9 mouse cellular contexts compared by ENCODE assay signal in genomic region chr2:3089274-3089673, GRCm38 (mm10). TPM values are rescaled to one million over a fixed set of nuclear protein-coding genes. Genes with fewer than 3 reads are reported as not detected.
DNase-seq lines count a peak whose midpoint lies in the region; ATAC-seq and TF ChIP-seq lines count a peak whose summit lies in the region.
"Had no signal": no experiment of that assay in that cellular context is flagged by ENCODE, and none has a peak within 500 bp of the region (broad histone marks: within the 10 kb centered on the region; RNA-seq: fewer than 3 reads in every experiment).

No protein-coding gene starts in this region.

- no peak overlapping the region for H3K4me3 ChIP-seq in heart, adult 2 months
- no peak overlapping the region for H3K4me3 ChIP-seq in heart, embryonic 12.5 days
- H3K4me3 ChIP-seq in liver, adult 2 months (ENCODE audit: insufficient read depth, low read depth, low read length) = no peak overlapping the region
- no peak overlapping the region for H3K4me3 ChIP-seq in liver, embryonic 11.5 days (ENCODE audit: low read depth, low read length)
- H3K4me3 ChIP-seq: neural tube, embryonic 12.5 days had no signal

- no peak overlapping the region for H3K9ac ChIP-seq in heart, adult 2 months (ENCODE audit: low read depth, low read length)
- H3K9ac ChIP-seq in heart, embryonic 12.5 days = no peak overlapping the region
- H3K9ac ChIP-seq in liver, adult 2 months (ENCODE audit: low read depth, low read length) = no peak overlapping the region
- H3K9ac ChIP-seq in liver, embryonic 11.5 days (ENCODE audit: low read depth, low read length) = no peak overlapping the region
- H3K9ac ChIP-seq: neural tube, embryonic 12.5 days had no signal

- TF ChIP-seq POLR2A in heart, adult 2 months (IDR thresholded peaks at IDR 0.05; ENCODE audit: insufficient read depth, low read depth, low read length) = no peak
- no peak for TF ChIP-seq POLR2A in liver, adult 2 months (IDR thresholded peaks at IDR 0.05; ENCODE audit: extremely low read depth, insufficient read depth, low read length)

- no peaks in the 10 kb centered on the region for H3K9me3 ChIP-seq in heart, embryonic 12.5 days (replicated peaks)
- H3K9me3 ChIP-seq in liver, embryonic 11.5 days (ENCODE audit: control insufficient read depth, low read length) = no peaks in the 10 kb centered on the region
- H3K9me3 ChIP-seq: neural tube, embryonic 12.5 days had no signal

- TF ChIP-seq CTCF in heart, adult 2 months (IDR thresholded peaks at IDR 0.05) = peak; percentile 85
- TF ChIP-seq CTCF in liver, adult 2 months (IDR thresholded peaks at IDR 0.05; ENCODE audit: low read depth, low read length) = peak; percentile 37; the same call in 1 of the 2 replicates

- H3K79me2 ChIP-seq in heart, adult 2 months (replicated peaks; ENCODE audit: control insufficient read depth, insufficient read depth, low read length) = no peaks in the 10 kb centered on the region
- no peaks in the 10 kb centered on the region for H3K79me2 ChIP-seq in liver, adult 2 months (ENCODE audit: control insufficient read depth, insufficient read depth, low read length)

- WGBS in heart, adult 2 months = 17% methylated on average over 1 of the region's 1 CpGs
- 13% methylated on average over 1 of the region's 1 CpGs for WGBS in heart, embryonic 12.5 days
- WGBS in liver, adult 2 months = 18% methylated on average over 1 of the region's 1 CpGs
- WGBS in liver, embryonic 11.5 days = 15% methylated on average over 1 of the region's 1 CpGs

- H3K4me1 ChIP-seq in heart, adult 2 months (ENCODE audit: control insufficient read depth, insufficient read depth, low read length) = no peaks in the 10 kb centered on the region
- no peaks in the 10 kb centered on the region for H3K4me1 ChIP-seq in heart, embryonic 12.5 days (replicated peaks)
- no peaks in the 10 kb centered on the region for H3K4me1 ChIP-seq in liver, adult 2 months (ENCODE audit: control insufficient read depth, insufficient read depth, low read length)
- no peaks in the 10 kb centered on the region for H3K4me1 ChIP-seq in liver, embryonic 11.5 days (replicated peaks; ENCODE audit: control insufficient read depth, insufficient read depth, low read length)
- H3K4me1 ChIP-seq: neural tube, embryonic 12.5 days had no signal

- no peak overlapping the region for H3K27ac ChIP-seq in heart, adult 2 months
- H3K27ac ChIP-seq in heart, embryonic 12.5 days (ENCODE audit: poor library complexity, severe bottlenecking) = no peak overlapping the region
- H3K27ac ChIP-seq in liver, adult 2 months (replicated peaks; ENCODE audit: insufficient read depth, low read depth, low read length) = no peak overlapping the region
- no peak overlapping the region for H3K27ac ChIP-seq in liver, embryonic 11.5 days (ENCODE audit: low read depth, low read length)
- H3K27ac ChIP-seq: neural tube, embryonic 12.5 days had no signal

- no peaks in the 10 kb centered on the region for H3K27me3 ChIP-seq in heart, adult 2 months (ENCODE audit: control insufficient read depth, insufficient read depth, low read length)
- no peaks in the 10 kb centered on the region for H3K27me3 ChIP-seq in heart, embryonic 12.5 days (replicated peaks)
- H3K27me3 ChIP-seq in liver, adult 2 months (ENCODE audit: control insufficient read depth, insufficient read depth, low read length) = no peaks in the 10 kb centered on the region
- H3K27me3 ChIP-seq in liver, embryonic 11.5 days (replicated peaks; ENCODE audit: control insufficient read depth, insufficient read depth, low read length) = no peaks in the 10 kb centered on the region
- H3K27me3 ChIP-seq: neural tube, embryonic 12.5 days had no signal

- peaks cover 2% of the 10 kb centered on the region; the same call in 1 of the 2 replicates for H3K36me3 ChIP-seq in heart, adult 2 months (ENCODE audit: control insufficient read depth, insufficient read depth, low read length)
- no peaks in the 10 kb centered on the region for H3K36me3 ChIP-seq in heart, embryonic 12.5 days
- H3K36me3 ChIP-seq in liver, adult 2 months (ENCODE audit: control insufficient read depth, insufficient read depth, low read length) = no peaks in the 10 kb centered on the region
- no peaks in the 10 kb centered on the region for H3K36me3 ChIP-seq in liver, embryonic 11.5 days (ENCODE audit: control insufficient read depth, insufficient read depth, low read length)
- H3K36me3 ChIP-seq: neural tube, embryonic 12.5 days had no signal

- H3K4me2 ChIP-seq in heart, embryonic 12.5 days = no peak overlapping the region
- no peak overlapping the region for H3K4me2 ChIP-seq in liver, embryonic 11.5 days
- H3K4me2 ChIP-seq: neural tube, embryonic 12.5 days had no signal

- ATAC-seq in heart, embryonic 12.5 days (ENCODE audit: insufficient number of reproducible peaks, low FRiP score) = no peak
- no peak for ATAC-seq in liver, embryonic 11.5 days (replicated peaks; ENCODE audit: low FRiP score)

- TF ChIP-seq EP300 in heart, adult 2 months (IDR thresholded peaks at IDR 0.05; ENCODE audit: insufficient read depth, low read depth, low read length) = no peak

- DNase-seq in heart, adult 2 months = no peak
- peak; percentile 14 for DNase-seq in liver, adult 2 months (ENCODE audit: extremely low read depth, low read depth, low spot score)
- no peak for DNase-seq in liver, embryonic 11.5 days (ENCODE audit: low spot score)
- DNase-seq in R1 (ENCODE audit: low read depth, low spot score) = peak; percentile 16
- DNase-seq in retina, adult 2 months (ENCODE audit: low read depth, low spot score) = peak; percentile 11
- no peak for DNase-seq in thymus, adult 18-20 months
- DNase-seq: layer of hippocampus, postnatal 36 days had no signal

- intact Hi-C loops in heart, adult 2 months (cut with DNase I) = loop anchor here (1.0 to 2.0 kb wide), 2 partner anchors 140 to 238 kb away; no protein-coding TSS in a partner anchor

RNA-seq across cellular contexts. Expression of gene Fam171a1, which starts 24.8 kb away (rescaled TPM):
- total RNA-seq in heart, adult 2 months (2021) = 10 to 100 TPM; 14.1 to 14.3 TPM
- 10.8 and 19.2 TPM in 2 replicates for polyA plus RNA-seq in heart, adult 2 months (2012; rRNA removed)
- 32.8 and 34.3 TPM in 2 replicates for polyA plus RNA-seq in heart, embryonic 12.5 days (2016; fragmentation: Nextera tagmentation; extraction: Ambion mirVana)
- total RNA-seq in liver, adult 2 months (2014; rRNA removed) = 3.8 and 4.1 TPM in 2 replicates
- polyA plus RNA-seq in liver, adult 2 months (2012; rRNA removed) = 1.8 and 2.2 TPM in 2 replicates
- polyA plus RNA-seq in liver, embryonic 11.5 days (2014; fragmentation: Nextera tagmentation; extraction: Ambion mirVana) = 11.2 and 13.0 TPM in 2 replicates

Comparison
In these comparisons a context has a peak if more than half of its experiments do, and no peak if none do; other contexts are left out.
1. DNase-seq: peak in liver, adult 2 months (single experiment), R1 (single experiment) and retina, adult 2 months (single experiment); none in heart, adult 2 months (0 of 2), liver, embryonic 11.5 days (single experiment) and thymus, adult 18-20 months (0 of 2).